Mouse (Mus musculus) forebrain, embryonic 16.5 days (tissue): ENCODE measurements around the gene Prss22. TPM values are rescaled to one million over a fixed set of nuclear protein-coding genes. Genes with fewer than 3 reads are reported as not detected.

ENCODE experiments used
- ATAC-seq: fragments of 200-750 bp; cut with Nextera tagmentation; 2 replicates; pipeline ENCODE4 v1.8.0; 2017; ENCODE audit warnings: mild to moderate bottlenecking, moderate library complexity
- H3K27ac ChIP-seq: fragments of 300-500 bp; sonication (generic); 2 replicates; pipeline ENCODE4 v1.5.1; 2014; ENCODE audit warnings: low read length, control low read depth
- H3K27me3 ChIP-seq: fragments of 300-500 bp; sonication (generic); replicated peaks from 2 replicates; pipeline ENCODE4 v1.6.1; 2014; ENCODE audit warnings: low read length; ENCODE audit not compliant: control insufficient read depth, insufficient read depth
- H3K36me3 ChIP-seq: fragments of 300-500 bp; sonication (generic); 2 replicates; pipeline ENCODE4 v1.6.1; 2014; ENCODE audit not compliant: control insufficient read depth, insufficient read depth
- H3K4me1 ChIP-seq: fragments of 300-500 bp; sonication (generic); replicated peaks from 2 replicates; pipeline ENCODE4 v1.6.1; 2014; ENCODE audit warnings: low read length; ENCODE audit not compliant: control insufficient read depth, insufficient read depth
- H3K4me2 ChIP-seq: fragments of 300-500 bp; sonication (generic); 2 replicates; pipeline ENCODE4 v1.6.1; 2014; ENCODE audit warnings: mild to moderate bottlenecking, low read length, control low read depth
- H3K4me3 ChIP-seq: fragments of 300-500 bp; sonication (generic); replicated peaks from 2 replicates; pipeline ENCODE4 v1.5.1; 2014; ENCODE audit warnings: mild to moderate bottlenecking, low read length, control low read depth
- H3K9ac ChIP-seq: fragments of 300-500 bp; sonication (generic); replicated peaks from 2 replicates; pipeline ENCODE4 v1.6.1; 2014; ENCODE audit warnings: low read depth, low read length, control low read depth
- H3K9me3 ChIP-seq: fragments of 300-500 bp; sonication (generic); 2 replicates; pipeline ENCODE4 v1.6.1; 2016; ENCODE audit warnings: low read length; ENCODE audit not compliant: control insufficient read depth
- WGBS: fragments of 180-500 bp; shearing (Covaris S2); extraction: QIAGEN DNeasy Blood & Tissue Kit; methylation state at CpG from one replicate; pipeline ENCODE4 v1.1.7; 2014; 5-methylcytosine and 5-hydroxymethylcytosine counted together
- polyA plus RNA-seq: library from polyadenylated mRNA; unstranded; fragments of >200 nt; fragmentation: Nextera tagmentation; extraction: Ambion mirVana; gene quantifications from 2 replicates; pipeline ENCODE4 v1.2.1, GENCODE M21; 2015

Prss22 gene
- polyA plus RNA-seq, 1 experiment from 2014 or later = not detected

GRCm38 (mm10) chr17:24021375-24022199, 23.7 kb upstream of the Prss22 start:
- Histone ChIP-seq H3K9me3 (no peaks in the 10 kb centered on the region), H3K27ac (no peak overlapping the region), H3K4me2 (no peak overlapping the region), H3K4me1 (no peaks in the 10 kb centered on the region), H3K4me3 (no peak overlapping the region), H3K27me3 (no peaks in the 10 kb centered on the region), H3K36me3 (no peaks in the 10 kb centered on the region), H3K9ac (no peak overlapping the region)
- no peak for ATAC-seq
- WGBS = 78% methylated on average over 5 of the region's 5 CpGs

- WGBS = 87% methylated on average over 6 of the region's 6 CpGs
- ATAC-seq = no peak
- Histone ChIP-seq H3K27ac (no peak overlapping the region), H3K9ac (no peak overlapping the region), H3K36me3 (no peaks in the 10 kb centered on the region), H3K4me2 (no peak overlapping the region), H3K4me3 (no peak overlapping the region), H3K4me1 (no peaks in the 10 kb centered on the region), H3K9me3 (no peaks in the 10 kb centered on the region), H3K27me3 (no peaks in the 10 kb centered on the region)
Observed at GRCm38 (mm10) chr17:24020696-24021095, 22.8 kb upstream of the Prss22 start.

- no peak overlapping the region for H3K9ac ChIP-seq
- no peaks in the 10 kb centered on the region for H3K9me3 ChIP-seq
- no peak overlapping the region for H3K27ac ChIP-seq
- H3K4me1 ChIP-seq = no peaks in the 10 kb centered on the region
- no peaks in the 10 kb centered on the region for H3K27me3 ChIP-seq
- H3K4me3 ChIP-seq = no peak overlapping the region
- no peak overlapping the region for H3K4me2 ChIP-seq
- H3K36me3 ChIP-seq = no peaks in the 10 kb centered on the region
- no peak for ATAC-seq
- WGBS = 28% methylated on average over 14 of the region's 14 CpGs
Observed at GRCm38 (mm10) chr17:24015727-24016126, 17.8 kb upstream of the Prss22 start.

GRCm38 (mm10) chr17:24014433-24014965, 16.6 kb upstream of the Prss22 start:
- Histone ChIP-seq H3K36me3 (no peaks in the 10 kb centered on the region), H3K9me3 (no peaks in the 10 kb centered on the region), H3K4me2 (no peak overlapping the region), H3K27me3 (no peaks in the 10 kb centered on the region), H3K27ac (no peak overlapping the region), H3K4me3 (no peak overlapping the region), H3K4me1 (no peaks in the 10 kb centered on the region), H3K9ac (no peak overlapping the region)
- ATAC-seq = no peak
- 86% methylated on average over 5 of the region's 5 CpGs for WGBS

- Histone ChIP-seq H3K4me1 (no peaks in the 10 kb centered on the region), H3K9me3 (no peaks in the 10 kb centered on the region), H3K9ac (no peak overlapping the region), H3K4me2 (no peak overlapping the region), H3K36me3 (no peaks in the 10 kb centered on the region), H3K27ac (no peak overlapping the region), H3K4me3 (no peak overlapping the region), H3K27me3 (no peaks in the 10 kb centered on the region)
- ATAC-seq = no peak
- 72% methylated on average over 2 of the region's 2 CpGs for whole genome bisulfite sequencing
Observed at GRCm38 (mm10) chr17:24012921-24013320, 15.0 kb upstream of the Prss22 start.

- H3K4me3 ChIP-seq = no peak overlapping the region
- no peak for ATAC-seq
- H3K4me2 ChIP-seq = no peak overlapping the region
- no peaks in the 10 kb centered on the region for H3K36me3 ChIP-seq
- no peaks in the 10 kb centered on the region for H3K27me3 ChIP-seq
- no peak overlapping the region for H3K27ac ChIP-seq
- no peak overlapping the region for H3K9ac ChIP-seq
- no peaks in the 10 kb centered on the region for H3K4me1 ChIP-seq
- H3K9me3 ChIP-seq = no peaks in the 10 kb centered on the region
- WGBS = 48% methylated on average over 5 of the region's 5 CpGs
Observed at GRCm38 (mm10) chr17:24009617-24010016, 11.7 kb upstream of the Prss22 start.

GRCm38 (mm10) chr17:24008105-24008504, 10.2 kb upstream of the Prss22 start:
- Histone ChIP-seq H3K4me2 (no peak overlapping the region), H3K9ac (no peak overlapping the region), H3K27ac (no peak overlapping the region), H3K27me3 (no peaks in the 10 kb centered on the region), H3K36me3 (no peaks in the 10 kb centered on the region), H3K4me1 (no peaks in the 10 kb centered on the region), H3K9me3 (no peaks in the 10 kb centered on the region), H3K4me3 (no peak overlapping the region)
- ATAC-seq = no peak
- 81% methylated on average over 4 of the region's 4 CpGs for WGBS

GRCm38 (mm10) chr17:24007391-24007790, 9.5 kb upstream of the Prss22 start:
- Histone ChIP-seq H3K27me3 (no peaks in the 10 kb centered on the region; the same call in 1 of the 2 replicates), H3K9me3 (no peaks in the 10 kb centered on the region), H3K9ac (no peak overlapping the region), H3K4me3 (no peak overlapping the region), H3K36me3 (no peaks in the 10 kb centered on the region), H3K4me2 (no peak overlapping the region), H3K27ac (no peak overlapping the region), H3K4me1 (no peaks in the 10 kb centered on the region)
- no peak for ATAC-seq
- 77% methylated on average over 1 of the region's 1 CpGs for WGBS

GRCm38 (mm10) chr17:24006930-24007329, 9.0 kb upstream of the Prss22 start:
- no peaks in the 10 kb centered on the region for H3K36me3 ChIP-seq
- no peak for ATAC-seq
- H3K9me3 ChIP-seq = no peaks in the 10 kb centered on the region
- H3K27me3 ChIP-seq = no peaks in the 10 kb centered on the region; the same call in 1 of the 2 replicates
- no peak overlapping the region for H3K4me2 ChIP-seq
- no peaks in the 10 kb centered on the region for H3K4me1 ChIP-seq
- no peak overlapping the region for H3K9ac ChIP-seq
- H3K27ac ChIP-seq = no peak overlapping the region
- 43% methylated on average over 2 of the region's 2 CpGs for WGBS
- H3K4me3 ChIP-seq = no peak overlapping the region
